Mouse (Mus musculus) heart, postnatal 0 days (tissue): ENCODE results near the gene Pheta1. TPM values are rescaled to one million over a fixed set of nuclear protein-coding genes. Genes with fewer than 3 reads are reported as not detected.
A peak's percentile ranks its signal among the peaks of the same experiment; 100 is the strongest.

Source experiments
- ATAC-seq: fragments of 200-750 bp; cut with Nextera tagmentation; 2 replicates; pipeline ENCODE4 v1.8.0; 2017; ENCODE audit warnings: low read depth, moderate number of reproducible peaks, moderate library complexity; ENCODE audit not compliant: insufficient read depth
- DNase-seq: peaks from one replicate; pipeline ENCODE4 v3.0.0-alpha.2; 2016; ENCODE audit warnings: low spot score
- H3K27ac ChIP-seq: fragments of 300-500 bp; sonication (generic); 2 replicates; pipeline ENCODE4 v1.5.1; 2014; ENCODE audit warnings: low read depth, mild to moderate bottlenecking
- H3K27me3 ChIP-seq: fragments of 300-500 bp; sonication (generic); 2 replicates; pipeline ENCODE4 v1.6.1; 2014; ENCODE audit warnings: low read length, mixed read lengths; ENCODE audit not compliant: control insufficient read depth, insufficient read depth
- H3K36me3 ChIP-seq: fragments of 300-500 bp; sonication (generic); replicated peaks from 2 replicates; pipeline ENCODE4 v1.6.1; 2014; ENCODE audit warnings: low read length, mixed read lengths; ENCODE audit not compliant: control insufficient read depth, insufficient read depth
- H3K4me1 ChIP-seq: fragments of 300-500 bp; sonication (generic); 2 replicates; pipeline ENCODE4 v1.6.1; 2014; ENCODE audit warnings: antibody characterized with exemption; ENCODE audit not compliant: control insufficient read depth, insufficient read depth
- H3K4me2 ChIP-seq: fragments of 300-500 bp; sonication (generic); 2 replicates; pipeline ENCODE4 v1.6.1; 2014; ENCODE audit warnings: low read depth, mild to moderate bottlenecking, low read length, moderate library complexity
- H3K4me3 ChIP-seq: fragments of 300-500 bp; sonication (generic); 2 replicates; pipeline ENCODE4 v1.5.1; 2014; ENCODE audit warnings: low read depth, low read length
- H3K9ac ChIP-seq: fragments of 300-500 bp; sonication (generic); replicated peaks from 2 replicates; pipeline ENCODE4 v1.6.1; 2014; ENCODE audit warnings: low read depth, low read length, mixed read lengths
- H3K9me3 ChIP-seq: fragments of 300-500 bp; sonication (generic); replicated peaks from 2 replicates; pipeline ENCODE4 v1.6.1; 2016; ENCODE audit warnings: low read length; ENCODE audit not compliant: control insufficient read depth
- CTCF ChIP-seq: IDR thresholded peaks from 2 replicates; pipeline ENCODE4 v1.5.1; 2016; ENCODE audit warnings: antibody characterized with exemption, control low read depth, low read depth
- EP300 ChIP-seq: IDR thresholded peaks from 2 replicates; pipeline ENCODE4 v1.6.1; 2016; ENCODE audit warnings: antibody characterized with exemption, low read depth
- WGBS: fragments of 180-500 bp; shearing (Covaris S2); extraction: QIAGEN DNeasy Blood & Tissue Kit; methylation state at CpG from one replicate; pipeline ENCODE4 v1.1.7; 2014; 5-methylcytosine and 5-hydroxymethylcytosine counted together
- polyA plus RNA-seq: library from polyadenylated mRNA; unstranded; fragments of >200 nt; fragmentation: Nextera tagmentation; extraction: Ambion mirVana; gene quantifications from 2 replicates; pipeline ENCODE4 v1.2.1, GENCODE M21; 2015
- total RNA-seq: library from RNA; depleted of rRNA; stranded (reverse); fragments of >200 nt; gene quantifications from 2 replicates; pipeline ENCODE4 v1.2.3, GENCODE M21; 2014; ENCODE audit warnings: low replicate concordance

Pheta1 gene
- total and polyA plus RNA-seq, 2 experiments from 2014 or later: 16.4 to 32.2 TPM

DNA sequence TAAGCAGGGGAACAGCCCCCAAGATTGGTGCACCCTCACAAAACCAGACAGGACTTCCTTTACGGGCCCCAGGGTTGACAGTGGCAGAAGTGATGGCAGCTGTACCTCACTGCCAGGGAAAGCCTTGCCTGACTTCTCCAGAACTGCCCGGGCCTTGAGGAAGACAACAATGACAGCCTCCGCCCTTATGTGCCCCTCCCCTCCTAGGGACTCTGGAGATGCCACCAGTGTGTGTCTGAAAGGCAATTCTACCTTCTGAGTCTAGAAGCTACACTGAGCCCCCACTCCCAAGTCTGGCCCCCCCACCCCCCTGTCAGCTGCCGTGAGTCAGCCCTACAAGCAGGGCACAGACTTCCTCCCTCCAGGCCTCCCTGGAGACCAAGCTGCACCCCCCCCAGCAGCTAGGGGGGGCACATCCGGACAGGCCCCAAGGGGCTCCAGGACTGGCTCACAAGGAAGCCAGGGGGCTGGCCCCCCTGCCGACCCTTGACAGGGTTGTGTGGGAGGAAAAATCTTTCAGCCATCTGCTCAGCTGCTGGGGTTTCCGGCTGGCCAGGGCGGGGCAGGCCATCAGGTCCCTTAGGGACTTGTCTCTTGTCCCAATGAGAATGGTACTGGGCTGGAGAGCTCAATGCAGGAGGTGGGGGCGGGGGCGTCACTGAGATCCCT is 15.1 kb upstream of the Pheta1 start:
- H3K27me3 ChIP-seq: no peaks in the 10 kb centered on the region
- TF ChIP-seq EP300: peak; percentile 94
- no peak for TF ChIP-seq CTCF
- DNase-seq (peak; percentile 42), ATAC-seq (0 out of 2 replicates have a peak, but pooled peaks have one; percentile 10)
- peak overlapping the region; percentile 83 for H3K4me2 ChIP-seq
- H3K27ac ChIP-seq: peak overlapping the region; percentile 90
- WGBS: 45% methylated on average over 10 of the region's 10 CpGs
- H3K9ac ChIP-seq: peak overlapping the region; percentile 17; the same call in 1 of the 2 replicates
- peak overlapping the region; percentile 85; the same call in 1 of the 2 replicates for H3K4me3 ChIP-seq
- no peaks in the 10 kb centered on the region for H3K36me3 ChIP-seq
- H3K4me1 ChIP-seq: peaks cover 37% of the 10 kb centered on the region; the same call in 1 of the 2 replicates
- no peaks in the 10 kb centered on the region for H3K9me3 ChIP-seq

DNA sequence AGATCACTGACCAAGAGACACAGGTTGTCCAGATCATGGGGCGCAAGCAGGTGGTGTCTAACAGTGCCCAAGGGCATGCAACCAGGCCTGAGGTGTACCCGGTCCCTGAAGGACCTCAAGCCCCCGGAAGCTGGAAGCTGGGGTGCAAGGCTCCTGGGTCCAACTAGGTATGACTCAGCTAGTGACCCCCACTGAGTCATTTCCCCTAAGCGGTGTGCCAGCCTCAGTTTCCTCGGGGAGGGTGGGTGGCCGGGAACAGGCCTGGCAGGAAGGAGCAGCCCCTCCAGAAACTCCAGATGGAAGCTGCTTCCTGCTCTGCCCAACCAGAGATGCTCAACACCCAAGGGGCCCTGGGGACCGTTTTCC is 14.6 kb upstream of the Pheta1 start:
- no peak for ATAC-seq
- Histone ChIP-seq H3K27me3 (no peaks in the 10 kb centered on the region), H3K36me3 (no peaks in the 10 kb centered on the region), H3K27ac (peak overlapping the region; percentile 90), H3K9me3 (no peaks in the 10 kb centered on the region), H3K4me2 (peak overlapping the region; percentile 83), H3K4me3 (peak overlapping the region; percentile 85; the same call in 1 of the 2 replicates), H3K9ac (no peak overlapping the region), H3K4me1 (peaks cover 31% of the 10 kb centered on the region; the same call in 1 of the 2 replicates)
- DNase-seq: no peak
- no peak for TF ChIP-seq EP300
- no peak for TF ChIP-seq CTCF
- WGBS: 58% methylated on average over 7 of the region's 7 CpGs

DNA sequence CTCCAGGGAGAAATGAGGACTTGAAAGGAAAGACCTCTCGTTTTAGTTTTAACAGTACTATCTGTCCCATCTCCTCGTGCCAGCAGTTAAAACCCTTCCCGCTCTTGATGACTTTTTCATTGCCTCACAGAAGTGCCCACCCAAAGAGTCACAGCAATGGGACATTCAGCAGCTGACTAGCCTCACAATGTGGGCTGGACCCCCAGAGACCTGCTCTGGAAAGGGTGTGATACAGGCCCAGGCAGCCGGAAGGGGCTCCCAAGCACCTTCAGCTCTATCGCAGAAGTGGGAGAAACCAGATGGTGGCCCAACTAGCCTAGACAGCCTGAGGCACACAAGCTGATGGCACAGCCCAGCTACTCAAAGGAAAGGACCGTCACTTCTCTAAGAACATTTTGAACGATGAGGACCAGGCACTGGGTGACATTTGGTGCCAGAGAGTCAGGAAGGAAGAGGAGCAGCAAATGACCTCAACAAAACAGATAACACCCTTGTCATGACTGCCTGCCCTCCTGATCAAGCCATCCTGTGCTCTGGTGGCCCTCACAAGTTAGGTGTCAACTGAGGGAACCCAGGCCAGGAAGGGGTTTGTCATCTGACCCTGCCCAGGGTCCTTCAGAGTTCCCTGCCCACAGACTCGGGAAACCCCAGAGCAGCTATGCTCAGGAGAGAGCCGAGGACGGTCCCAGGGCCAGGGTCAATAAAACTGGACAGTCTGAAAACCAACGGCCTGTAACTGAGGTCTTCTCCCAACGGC is 13.6 kb upstream of the Pheta1 start:
- no peaks in the 10 kb centered on the region for H3K27me3 ChIP-seq
- peak overlapping the region; percentile 90 for H3K27ac ChIP-seq
- H3K4me3 ChIP-seq: peak overlapping the region; percentile 85
- H3K4me1 ChIP-seq: peaks cover 28% of the 10 kb centered on the region; the same call in 1 of the 2 replicates
- WGBS: 28% methylated on average over 12 of the region's 12 CpGs
- no peaks in the 10 kb centered on the region for H3K36me3 ChIP-seq
- no peak for DNase-seq
- H3K9me3 ChIP-seq: no peaks in the 10 kb centered on the region
- TF ChIP-seq EP300 (no peak), CTCF (no peak)
- no peak for ATAC-seq
- peak overlapping the region; percentile 84 for H3K9ac ChIP-seq
- H3K4me2 ChIP-seq: peak overlapping the region; percentile 83

DNA sequence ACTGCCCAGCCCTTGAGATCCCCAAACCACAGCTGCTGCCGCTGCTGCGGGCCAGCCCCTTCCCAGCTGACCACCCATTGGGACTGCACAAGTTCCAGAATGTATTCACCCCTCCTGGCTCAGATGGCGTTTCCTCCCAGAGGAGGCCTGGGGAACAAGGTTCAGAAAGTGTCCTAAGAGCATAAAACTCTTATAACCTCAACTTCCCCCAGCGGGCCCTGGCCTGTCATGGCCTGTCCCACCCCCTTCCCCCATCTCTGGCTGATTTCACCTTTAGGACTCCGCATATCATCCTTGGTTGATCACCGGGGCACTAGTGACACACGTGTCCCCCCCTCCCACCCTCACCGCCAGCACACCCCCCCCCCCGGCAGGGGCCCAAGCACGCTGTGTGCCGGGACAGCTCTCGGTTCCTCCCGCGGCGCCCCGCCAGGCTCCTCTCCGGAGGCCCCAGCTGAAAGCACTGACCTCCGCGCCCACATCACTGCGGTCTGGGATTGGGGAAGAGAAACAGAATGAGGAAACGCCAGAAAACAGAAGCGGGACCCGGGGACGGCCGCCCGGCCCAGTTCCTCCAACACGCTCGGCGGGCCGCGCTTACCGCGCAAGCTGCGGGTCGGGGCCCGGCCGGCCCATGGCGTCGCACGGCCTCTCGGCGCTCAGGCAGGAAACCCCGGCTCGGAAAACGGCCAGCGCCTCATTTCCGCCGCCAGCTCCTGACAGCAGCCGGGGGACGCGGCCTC is 12.7 kb upstream of the Pheta1 start:
- Histone ChIP-seq H3K27me3 (no peaks in the 10 kb centered on the region), H3K36me3 (no peaks in the 10 kb centered on the region), H3K27ac (peak overlapping the region; percentile 90), H3K9ac (peak overlapping the region; percentile 84), H3K9me3 (no peaks in the 10 kb centered on the region), H3K4me3 (peak overlapping the region; percentile 85), H3K4me2 (peak overlapping the region; percentile 83), H3K4me1 (peaks cover 28% of the 10 kb centered on the region; the same call in 1 of the 2 replicates)
- TF ChIP-seq CTCF (no peak), EP300 (no peak; the same call in 1 of the 2 replicates)
- DNase-seq (no peak), ATAC-seq (peak; percentile 1; the same call in 1 of the 2 replicates)
- WGBS: under 1% methylated on average over 51 of the region's 51 CpGs
